Mouse (Mus musculus): ENCODE results near the gene Farp1. TPM values are rescaled to one million over a fixed set of nuclear protein-coding genes. Genes with fewer than 3 reads are reported as not detected.
A peak's percentile ranks its signal among the peaks of the same experiment; 100 is the strongest.
"Not testable (repeated sequence)": the region's sequence is repeated elsewhere in the genome, so short reads cannot be mapped to it uniquely, and the experiment has no call there.

Gene Farp1
- polyA plus RNA-seq, 1 experiment = 42.6 TPM

DNA sequence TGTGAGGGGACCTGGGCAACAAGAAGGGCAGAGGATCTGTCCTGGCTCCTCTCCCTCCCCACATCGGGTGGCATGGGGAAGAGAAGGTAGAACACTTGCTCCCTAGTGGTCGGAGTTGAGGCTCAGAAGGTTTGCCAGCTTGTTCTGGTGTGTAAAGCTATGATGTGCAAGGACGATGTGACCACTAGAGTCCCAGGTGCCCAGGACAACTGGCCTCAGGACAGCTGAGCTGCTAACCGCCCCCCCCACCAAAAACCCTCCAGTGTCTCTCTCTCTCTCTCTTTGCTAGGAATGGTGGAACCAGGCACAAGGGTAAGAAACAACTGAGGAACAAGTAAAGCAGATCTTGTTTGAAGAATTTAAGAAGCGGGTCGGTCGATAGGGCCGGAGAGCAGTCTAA lies 149.4 kb downstream of the Farp1 start:
- Histone ChIP-seq H3ac (ENCODE audit: control insufficient read depth, insufficient read length, low read depth) (no peak overlapping the region), H3K79me3 (ENCODE audit: low read depth) (peaks cover 12% of the 10 kb centered on the region), H3K79me2 (ENCODE audit: control insufficient read depth, insufficient read depth) (peaks cover 64% of the 10 kb centered on the region), H3K27me3 (ENCODE audit: control insufficient read depth, insufficient read depth, insufficient read length) (no peaks in the 10 kb centered on the region), H3K4me3 (ENCODE audit: insufficient read depth, poor library complexity, severe bottlenecking) (no peak overlapping the region), H3K36me3 (ENCODE audit: control insufficient read depth, insufficient read depth) (peaks cover 14% of the 10 kb centered on the region)
- no peak for TF ChIP-seq FOSL1 (IDR thresholded peaks at IDR 0.05; ENCODE audit: insufficient read depth, low read length, poor library complexity, severe bottlenecking)
- no peak for TF ChIP-seq MYOD1 (IDR thresholded peaks at IDR 0.05; ENCODE audit: control insufficient read depth, insufficient read length, low read depth)
- TF ChIP-seq MAX (IDR thresholded peaks at IDR 0.05) = no peak
- TF ChIP-seq CTCF (IDR thresholded peaks at IDR 0.05; ENCODE audit: control insufficient read depth, insufficient read depth, insufficient read length) = no peak
- no peak for TF ChIP-seq CEBPB (IDR thresholded peaks at IDR 0.05; ENCODE audit: low read depth)
- no peak for TF ChIP-seq MYOG (IDR thresholded peaks at IDR 0.05; ENCODE audit: control insufficient read depth, extremely low read depth, insufficient read length)
- no peak for TF ChIP-seq USF1 (IDR thresholded peaks at IDR 0.05; ENCODE audit: low read depth)

DNA sequence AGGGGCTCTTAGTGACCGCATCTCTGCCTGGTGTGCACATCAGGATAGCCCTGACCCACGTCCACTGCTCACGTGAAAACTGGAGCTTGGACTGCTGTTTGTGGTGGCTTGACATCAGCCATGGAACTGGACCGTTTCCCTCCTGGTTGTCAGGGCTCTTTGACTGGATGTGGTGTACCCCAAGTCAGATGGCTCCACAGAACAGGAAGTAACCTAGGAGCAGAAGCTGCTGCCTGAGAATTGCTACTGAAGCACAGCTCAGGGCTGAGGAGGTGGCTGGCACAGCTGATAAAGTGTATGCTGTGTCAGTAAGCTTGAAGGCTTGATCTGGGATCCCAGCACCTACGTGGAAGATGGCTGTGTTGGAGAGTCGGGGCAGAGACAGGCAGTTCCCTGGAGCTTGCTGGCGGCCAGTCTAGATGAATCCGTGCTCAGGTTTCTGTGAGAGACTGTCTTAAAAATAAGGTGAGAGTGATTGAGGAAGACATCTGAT lies 151.4 kb downstream of the Farp1 start:
- TF ChIP-seq MAX (IDR thresholded peaks at IDR 0.05) = no peak
- TF ChIP-seq CTCF (IDR thresholded peaks at IDR 0.05; ENCODE audit: control insufficient read depth, insufficient read depth, insufficient read length) = no peak
- no peak for TF ChIP-seq MYOD1 (IDR thresholded peaks at IDR 0.05; ENCODE audit: control insufficient read depth, insufficient read length, low read depth)
- TF ChIP-seq MYOG (IDR thresholded peaks at IDR 0.05; ENCODE audit: control insufficient read depth, extremely low read depth, insufficient read length) = no peak
- no peak for TF ChIP-seq CEBPB (IDR thresholded peaks at IDR 0.05; ENCODE audit: low read depth)
- TF ChIP-seq FOSL1 (IDR thresholded peaks at IDR 0.05; ENCODE audit: insufficient read depth, low read length, poor library complexity, severe bottlenecking) = no peak
- TF ChIP-seq USF1 (IDR thresholded peaks at IDR 0.05; ENCODE audit: low read depth) = no peak
- Histone ChIP-seq H3K79me2 (ENCODE audit: control insufficient read depth, insufficient read depth) (peaks cover 51% of the 10 kb centered on the region), H3K4me3 (ENCODE audit: insufficient read depth, poor library complexity, severe bottlenecking) (no peak overlapping the region), H3K27me3 (ENCODE audit: control insufficient read depth, insufficient read depth, insufficient read length) (no peaks in the 10 kb centered on the region), H3ac (ENCODE audit: control insufficient read depth, insufficient read length, low read depth) (no peak overlapping the region), H3K36me3 (ENCODE audit: control insufficient read depth, insufficient read depth) (peaks cover 19% of the 10 kb centered on the region), H3K79me3 (ENCODE audit: low read depth) (peaks cover 11% of the 10 kb centered on the region)

DNA sequence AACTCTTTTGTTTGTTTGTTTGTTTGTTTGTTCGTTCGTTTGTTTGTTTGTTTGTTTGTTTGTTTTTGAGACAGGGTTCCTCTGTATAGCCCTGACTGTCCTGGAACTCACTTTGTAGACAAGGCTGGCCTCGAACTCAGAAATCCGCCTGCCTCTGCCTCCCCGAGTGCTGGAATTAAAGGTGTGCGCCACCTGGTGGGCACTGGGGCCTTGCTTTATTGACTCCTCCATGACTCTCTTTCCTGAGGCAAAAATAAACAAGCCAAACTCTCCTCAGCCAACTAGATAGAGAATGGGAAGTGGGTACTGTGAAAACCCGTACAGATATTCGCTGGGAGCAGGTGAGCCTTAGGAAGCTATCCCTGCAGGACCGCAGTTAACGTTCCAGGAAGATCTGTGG lies 154.8 kb downstream of the Farp1 start:
- Histone ChIP-seq H3K79me2 (ENCODE audit: control insufficient read depth, insufficient read depth) (peaks cover 66% of the 10 kb centered on the region), H3K36me3 (ENCODE audit: control insufficient read depth, insufficient read depth) (peaks cover 35% of the 10 kb centered on the region), H3K79me3 (ENCODE audit: low read depth) (peaks cover 26% of the 10 kb centered on the region)
- H3K27me3 ChIP-seq (ENCODE audit: control insufficient read depth, insufficient read depth, insufficient read length); H3ac ChIP-seq (ENCODE audit: control insufficient read depth, insufficient read length, low read depth); H3K4me3 ChIP-seq (ENCODE audit: insufficient read depth, poor library complexity, severe bottlenecking): not testable (repeated sequence)

DNA sequence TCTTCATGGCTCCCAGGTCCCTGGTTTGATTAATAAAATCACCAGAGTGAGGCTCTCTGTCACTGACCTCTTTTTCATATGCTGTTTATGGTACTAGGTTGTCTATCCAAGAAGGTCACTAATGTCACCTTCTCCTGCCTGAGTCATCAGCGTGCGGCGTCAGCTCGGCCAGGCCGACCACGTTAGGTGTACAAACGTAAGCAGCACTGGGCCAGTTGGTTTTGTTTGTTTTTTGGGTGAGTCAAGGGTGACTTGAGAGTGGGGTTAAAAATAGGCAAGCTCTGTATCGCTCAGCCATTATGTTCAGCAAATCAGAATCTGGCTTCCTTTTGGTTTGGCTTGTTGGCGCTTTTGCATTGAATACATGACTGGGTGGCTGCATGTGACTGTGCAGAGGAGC lies 155.4 kb downstream of the Farp1 start:
- Histone ChIP-seq H3K27me3 (ENCODE audit: control insufficient read depth, insufficient read depth, insufficient read length) (no peaks in the 10 kb centered on the region), H3ac (ENCODE audit: control insufficient read depth, insufficient read length, low read depth) (no peak overlapping the region), H3K79me2 (ENCODE audit: control insufficient read depth, insufficient read depth) (peaks cover 61% of the 10 kb centered on the region), H3K79me3 (ENCODE audit: low read depth) (peaks cover 30% of the 10 kb centered on the region), H3K4me3 (ENCODE audit: insufficient read depth, poor library complexity, severe bottlenecking) (no peak overlapping the region), H3K36me3 (ENCODE audit: control insufficient read depth, insufficient read depth) (peaks cover 35% of the 10 kb centered on the region)
- TF ChIP-seq USF1 (IDR thresholded peaks at IDR 0.05; ENCODE audit: low read depth) (peak; percentile 34), CEBPB (IDR thresholded peaks at IDR 0.05; ENCODE audit: low read depth) (no peak)

DNA sequence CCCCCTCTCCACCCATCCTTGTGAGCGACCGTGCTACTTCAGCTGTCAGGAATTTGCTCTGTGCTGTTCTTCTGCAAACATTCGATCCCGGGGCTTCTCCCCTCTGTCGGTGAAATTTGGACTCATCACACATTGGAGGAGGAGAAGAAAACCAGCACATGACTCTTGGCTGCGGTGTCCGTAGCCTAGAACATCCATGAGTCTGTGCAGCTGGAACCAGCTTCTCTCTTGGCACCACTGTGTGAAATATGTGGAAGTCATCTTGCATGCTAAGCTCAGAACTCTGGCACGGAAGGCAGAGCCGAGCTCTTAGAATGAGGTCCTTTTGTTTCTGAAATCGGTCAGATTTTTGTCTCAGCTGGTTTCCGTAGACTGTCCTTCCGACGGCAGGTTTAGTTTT lies 156.7 kb downstream of the Farp1 start:
- no peak overlapping the region for H3ac ChIP-seq (ENCODE audit: control insufficient read depth, insufficient read length, low read depth)
- peaks cover 32% of the 10 kb centered on the region for H3K79me3 ChIP-seq (ENCODE audit: low read depth)
- H3K36me3 ChIP-seq (ENCODE audit: control insufficient read depth, insufficient read depth) = peaks cover 29% of the 10 kb centered on the region
- TF ChIP-seq MAX (IDR thresholded peaks at IDR 0.05) = no peak
- TF ChIP-seq FOSL1 (IDR thresholded peaks at IDR 0.05; ENCODE audit: insufficient read depth, low read length, poor library complexity, severe bottlenecking) = no peak
- no peak for TF ChIP-seq MYOD1 (IDR thresholded peaks at IDR 0.05; ENCODE audit: control insufficient read depth, insufficient read length, low read depth)
- no peak for TF ChIP-seq CTCF (IDR thresholded peaks at IDR 0.05; ENCODE audit: control insufficient read depth, insufficient read depth, insufficient read length)
- no peak for TF ChIP-seq CEBPB (IDR thresholded peaks at IDR 0.05; ENCODE audit: low read depth)
- no peak for TF ChIP-seq MYOG (IDR thresholded peaks at IDR 0.05; ENCODE audit: control insufficient read depth, extremely low read depth, insufficient read length)
- no peak for TF ChIP-seq USF1 (IDR thresholded peaks at IDR 0.05; ENCODE audit: low read depth)
- peaks cover 56% of the 10 kb centered on the region for H3K79me2 ChIP-seq (ENCODE audit: control insufficient read depth, insufficient read depth)
- no peak overlapping the region for H3K4me3 ChIP-seq (ENCODE audit: insufficient read depth, poor library complexity, severe bottlenecking)
- H3K27me3 ChIP-seq (ENCODE audit: control insufficient read depth, insufficient read depth, insufficient read length) = no peaks in the 10 kb centered on the region

DNA sequence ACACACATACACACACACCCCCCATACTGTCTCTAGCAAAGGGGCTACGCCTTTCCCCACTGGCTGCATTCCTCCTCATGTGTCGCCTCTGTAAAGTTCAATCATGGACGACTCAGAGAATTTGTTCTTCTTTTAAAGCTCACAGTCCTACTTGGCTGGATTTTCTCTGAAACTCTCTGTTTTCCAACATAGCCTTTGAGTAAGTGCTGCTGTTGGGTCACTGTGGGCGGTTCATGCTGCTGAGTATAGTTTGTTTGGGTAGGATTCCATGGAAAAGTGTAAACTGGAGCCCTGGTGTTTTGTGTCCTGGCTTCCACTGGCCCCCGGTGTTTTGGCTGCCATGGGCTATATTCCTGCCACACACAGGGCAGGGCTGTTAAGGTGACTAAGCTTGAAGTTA lies 157.4 kb downstream of the Farp1 start:
- Histone ChIP-seq H3K79me2 (ENCODE audit: control insufficient read depth, insufficient read depth) (peaks cover 56% of the 10 kb centered on the region), H3K79me3 (ENCODE audit: low read depth) (peaks cover 32% of the 10 kb centered on the region), H3K4me3 (ENCODE audit: insufficient read depth, poor library complexity, severe bottlenecking) (no peak overlapping the region), H3K36me3 (ENCODE audit: control insufficient read depth, insufficient read depth) (peaks cover 22% of the 10 kb centered on the region), H3K27me3 (ENCODE audit: control insufficient read depth, insufficient read depth, insufficient read length) (no peaks in the 10 kb centered on the region), H3ac (ENCODE audit: control insufficient read depth, insufficient read length, low read depth) (no peak overlapping the region)
- TF ChIP-seq CEBPB (IDR thresholded peaks at IDR 0.05; ENCODE audit: low read depth) (no peak), FOSL1 (IDR thresholded peaks at IDR 0.05; ENCODE audit: insufficient read depth, low read length, poor library complexity, severe bottlenecking) (no peak), MAX (IDR thresholded peaks at IDR 0.05) (no peak), CTCF (IDR thresholded peaks at IDR 0.05; ENCODE audit: control insufficient read depth, insufficient read depth, insufficient read length) (no peak), MYOD1 (IDR thresholded peaks at IDR 0.05; ENCODE audit: control insufficient read depth, insufficient read length, low read depth) (no peak), MYOG (IDR thresholded peaks at IDR 0.05; ENCODE audit: control insufficient read depth, extremely low read depth, insufficient read length) (no peak), USF1 (IDR thresholded peaks at IDR 0.05; ENCODE audit: low read depth) (no peak)
